ENCODE assay signal across 28 mouse cellular contexts in genomic region chr6:103060591-103060990, GRCm38 (mm10).
DNase-seq lines count a peak whose midpoint lies in the region; ATAC-seq lines count a peak whose summit lies in the region.
"Had no signal": no experiment of that assay in that cellular context is flagged by ENCODE, and none has a peak within 500 bp of the region (broad histone marks: within the 10 kb centered on the region; RNA-seq: fewer than 3 reads in every experiment).

No protein-coding gene starts in this region.

- H3K9me3 ChIP-seq in forebrain, embryonic 13.5 days (replicated peaks), result no peaks in the 10 kb centered on the region
- no peaks in the 10 kb centered on the region for H3K9me3 ChIP-seq in forebrain, embryonic 11.5 days (ENCODE audit: control insufficient read depth, low read length)
- H3K9me3 ChIP-seq: heart, embryonic 13.5 days; intestine, embryonic 15.5 days; limb, embryonic 13.5 days; liver, embryonic 13.5 days; neural tube, embryonic 13.5 days had no signal

- DNase-seq in forebrain, embryonic 11.5 days (ENCODE audit: low spot score), result no peak
- peak; percentile 8 to 9 for DNase-seq in left cerebral cortex, adult 9 months (ENCODE audit: low spot score in 2 of 2)
- DNase-seq in left cerebral cortex, postnatal 4 days, result no peak
- peak; percentile 11 for DNase-seq in right cerebral cortex, adult 2 months (ENCODE audit: low spot score in 2 of 2)
- no peak for DNase-seq in right cerebral cortex, postnatal 4 days
- DNase-seq in telencephalon, adult 2 months (ENCODE audit: low read depth, low spot score), result peak; percentile 61
- DNase-seq in thymus, postnatal 14 days, result no peak
- DNase-seq: adrenal gland, adult 8-10 months; cerebellum, adult 11-12 months; cerebellum, postnatal 14 days; embryo, embryonic 11 days; gastrocnemius, postnatal 10 days; heart, adult 11 months; heart, postnatal 36 days; kidney, adult 9 months; kidney, postnatal 25 days; liver, embryonic 13.5 days; lung, embryonic 14.5 days; lung, postnatal 36 days; spleen, adult 18-20 months; thymus, postnatal 4 days had no signal

- H3K4me2 ChIP-seq in forebrain, embryonic 13.5 days, result no peak overlapping the region
- H3K4me2 ChIP-seq in forebrain, embryonic 11.5 days (ENCODE audit: low read depth, low read length, severe bottlenecking), result no peak overlapping the region
- H3K4me2 ChIP-seq: heart, embryonic 13.5 days; hindbrain, embryonic 14.5 days; intestine, embryonic 15.5 days; limb, embryonic 13.5 days; liver, embryonic 13.5 days; lung, embryonic 14.5 days; neural tube, embryonic 13.5 days had no signal

- no peak overlapping the region for H3K4me3 ChIP-seq in forebrain, embryonic 13.5 days
- no peak overlapping the region for H3K4me3 ChIP-seq in forebrain, embryonic 11.5 days (ENCODE audit: low read depth, low read length)
- H3K4me3 ChIP-seq: heart, embryonic 13.5 days; intestine, embryonic 15.5 days; limb, embryonic 13.5 days; liver, embryonic 13.5 days; neural tube, embryonic 13.5 days had no signal

- 42% methylated on average over 5 of the region's 5 CpGs for WGBS in forebrain, embryonic 13.5 days
- 82% methylated on average over 5 of the region's 5 CpGs for WGBS in forebrain, embryonic 11.5 days

- H3K9ac ChIP-seq in forebrain, embryonic 13.5 days, result no peak overlapping the region
- H3K9ac ChIP-seq in forebrain, embryonic 11.5 days (ENCODE audit: low read length), result no peak overlapping the region
- H3K9ac ChIP-seq: heart, embryonic 13.5 days; hindbrain, embryonic 14.5 days; intestine, embryonic 15.5 days; limb, embryonic 13.5 days; liver, embryonic 13.5 days; lung, embryonic 14.5 days; neural tube, embryonic 13.5 days had no signal

- H3K27ac ChIP-seq in forebrain, embryonic 13.5 days, result no peak overlapping the region
- no peak overlapping the region for H3K27ac ChIP-seq in forebrain, embryonic 11.5 days (ENCODE audit: low read depth, low read length)
- H3K27ac ChIP-seq: heart, embryonic 13.5 days; hindbrain, embryonic 14.5 days; intestine, embryonic 15.5 days; limb, embryonic 13.5 days; liver, embryonic 13.5 days; neural tube, embryonic 13.5 days had no signal

- no peaks in the 10 kb centered on the region for H3K36me3 ChIP-seq in forebrain, embryonic 13.5 days (ENCODE audit: poor library complexity, severe bottlenecking)
- no peaks in the 10 kb centered on the region for H3K36me3 ChIP-seq in forebrain, embryonic 11.5 days (ENCODE audit: control insufficient read depth, insufficient read depth, low read length)
- H3K36me3 ChIP-seq: heart, embryonic 13.5 days; intestine, embryonic 15.5 days; limb, embryonic 13.5 days; liver, embryonic 13.5 days; neural tube, embryonic 13.5 days had no signal

- H3K4me1 ChIP-seq in forebrain, embryonic 13.5 days, result no peaks in the 10 kb centered on the region
- H3K4me1 ChIP-seq in forebrain, embryonic 11.5 days (replicated peaks; ENCODE audit: control insufficient read depth, insufficient read depth, low read length), result no peaks in the 10 kb centered on the region
- H3K4me1 ChIP-seq: heart, embryonic 13.5 days; intestine, embryonic 15.5 days; limb, embryonic 13.5 days; liver, embryonic 13.5 days; neural tube, embryonic 13.5 days had no signal

- peak; percentile 41; the same call in 1 of the 2 replicates for ATAC-seq in forebrain, embryonic 13.5 days
- ATAC-seq in forebrain, embryonic 11.5 days (replicated peaks; ENCODE audit: low FRiP score), result no peak
- ATAC-seq: intestine, embryonic 15.5 days; Patski had no signal

- intact Hi-C loops in left cerebral cortex, postnatal 4 days (cut with DNase I), result no loop called here

- H3K27me3 ChIP-seq in forebrain, embryonic 13.5 days, result no peaks in the 10 kb centered on the region
- no peaks in the 10 kb centered on the region for H3K27me3 ChIP-seq in forebrain, embryonic 11.5 days (ENCODE audit: control insufficient read depth, insufficient read depth, low read length)
- H3K27me3 ChIP-seq: heart, embryonic 13.5 days; intestine, embryonic 15.5 days; limb, embryonic 13.5 days; liver, embryonic 13.5 days; neural tube, embryonic 13.5 days; Patski had no signal

Comparison
In these comparisons a context has a peak if more than half of its experiments do, and no peak if none do; other contexts are left out.
1. DNase-seq: peak in left cerebral cortex, adult 9 months (2 of 2), right cerebral cortex, adult 2 months (2 of 2) and telencephalon, adult 2 months (single experiment); none in forebrain, embryonic 11.5 days (single experiment), left cerebral cortex, postnatal 4 days (single experiment), right cerebral cortex, postnatal 4 days (single experiment) and thymus, postnatal 14 days (single experiment).